Mouse (Mus musculus): Measurements from ENCODE around the gene Myof. TPM values are rescaled to one million over a fixed set of nuclear protein-coding genes. Genes with fewer than 3 reads are reported as not detected.

Gene Myof
- polyA plus RNA-seq, 1 experiment = 1.7 TPM

- H3K27me3 ChIP-seq (ENCODE audit: control insufficient read depth, insufficient read depth, low read length) = no peaks in the 10 kb centered on the region
- no peak overlapping the region for H3K4me3 ChIP-seq (ENCODE audit: control insufficient read depth, low read depth, low read length)
- peaks cover 3% of the 10 kb centered on the region for H3K4me1 ChIP-seq (ENCODE audit: control insufficient read depth, insufficient read depth, low read length)
- H3K36me3 ChIP-seq (ENCODE audit: control insufficient read depth, insufficient read depth, low read length) = no peaks in the 10 kb centered on the region
- no peak overlapping the region for H3K27ac ChIP-seq (ENCODE audit: control insufficient read depth, insufficient read depth, low read depth, low read length)
- TF ChIP-seq CTCF (IDR thresholded peaks at IDR 0.05; ENCODE audit: control insufficient read depth, insufficient read depth, insufficient replicate concordance, low read depth, low read length) (no peak), POLR2A (IDR thresholded peaks at IDR 0.05; ENCODE audit: control insufficient read depth, low read depth, low read length) (no peak)
These were observed 118.1 kb downstream of the Myof start for GRCm38 (mm10) chr19:37925323-37925722.

GRCm38 (mm10) chr19:37924266-37924665 lies 119.1 kb downstream of the Myof start:
- Histone ChIP-seq H3K27me3 (ENCODE audit: control insufficient read depth, insufficient read depth, low read length) (no peaks in the 10 kb centered on the region), H3K27ac (ENCODE audit: control insufficient read depth, insufficient read depth, low read depth, low read length) (no peak overlapping the region), H3K36me3 (ENCODE audit: control insufficient read depth, insufficient read depth, low read length) (no peaks in the 10 kb centered on the region), H3K4me3 (ENCODE audit: control insufficient read depth, low read depth, low read length) (no peak overlapping the region), H3K4me1 (ENCODE audit: control insufficient read depth, insufficient read depth, low read length) (peaks cover 3% of the 10 kb centered on the region)
- TF ChIP-seq POLR2A (IDR thresholded peaks at IDR 0.05; ENCODE audit: control insufficient read depth, low read depth, low read length) (no peak), CTCF (IDR thresholded peaks at IDR 0.05; ENCODE audit: control insufficient read depth, insufficient read depth, insufficient replicate concordance, low read depth, low read length) (no peak)

GRCm38 (mm10) chr19:37921098-37921497 lies 122.3 kb downstream of the Myof start:
- no peak overlapping the region for H3K4me3 ChIP-seq (ENCODE audit: control insufficient read depth, low read depth, low read length)
- TF ChIP-seq POLR2A (IDR thresholded peaks at IDR 0.05; ENCODE audit: control insufficient read depth, low read depth, low read length) (no peak), CTCF (IDR thresholded peaks at IDR 0.05; ENCODE audit: control insufficient read depth, insufficient read depth, insufficient replicate concordance, low read depth, low read length) (no peak)

GRCm38 (mm10) chr19:37918515-37918932 lies 124.9 kb downstream of the Myof start:
- Histone ChIP-seq H3K4me1 (ENCODE audit: control insufficient read depth, insufficient read depth, low read length) (peaks cover 3% of the 10 kb centered on the region), H3K36me3 (ENCODE audit: control insufficient read depth, insufficient read depth, low read length) (no peaks in the 10 kb centered on the region), H3K27me3 (ENCODE audit: control insufficient read depth, insufficient read depth, low read length) (no peaks in the 10 kb centered on the region), H3K4me3 (ENCODE audit: control insufficient read depth, low read depth, low read length) (no peak overlapping the region), H3K27ac (ENCODE audit: control insufficient read depth, insufficient read depth, low read depth, low read length) (no peak overlapping the region)
- TF ChIP-seq CTCF (IDR thresholded peaks at IDR 0.05; ENCODE audit: control insufficient read depth, insufficient read depth, insufficient replicate concordance, low read depth, low read length) (no peak), POLR2A (IDR thresholded peaks at IDR 0.05; ENCODE audit: control insufficient read depth, low read depth, low read length) (no peak)

More at GRCm38 (mm10) chr19:37921098-37921497, 122.3 kb downstream of the Myof start:
- Histone ChIP-seq H3K36me3 (ENCODE audit: control insufficient read depth, insufficient read depth, low read length) (no peaks in the 10 kb centered on the region), H3K4me1 (ENCODE audit: control insufficient read depth, insufficient read depth, low read length) (peaks cover 3% of the 10 kb centered on the region), H3K27me3 (ENCODE audit: control insufficient read depth, insufficient read depth, low read length) (no peaks in the 10 kb centered on the region), H3K27ac (ENCODE audit: control insufficient read depth, insufficient read depth, low read depth, low read length) (no peak overlapping the region)

- H3K4me1 ChIP-seq (ENCODE audit: control insufficient read depth, insufficient read depth, low read length) = no peaks in the 10 kb centered on the region
- no peak overlapping the region for H3K27ac ChIP-seq (ENCODE audit: control insufficient read depth, insufficient read depth, low read depth, low read length)
- TF ChIP-seq CTCF (IDR thresholded peaks at IDR 0.05; ENCODE audit: control insufficient read depth, insufficient read depth, insufficient replicate concordance, low read depth, low read length) (no peak), POLR2A (IDR thresholded peaks at IDR 0.05; ENCODE audit: control insufficient read depth, low read depth, low read length) (no peak)
- H3K36me3 ChIP-seq (ENCODE audit: control insufficient read depth, insufficient read depth, low read length) = no peaks in the 10 kb centered on the region
- no peaks in the 10 kb centered on the region for H3K27me3 ChIP-seq (ENCODE audit: control insufficient read depth, insufficient read depth, low read length)
- no peak overlapping the region for H3K4me3 ChIP-seq (ENCODE audit: control insufficient read depth, low read depth, low read length)
These were observed 129.1 kb downstream of the Myof start for GRCm38 (mm10) chr19:37914261-37914660.

- H3K36me3 ChIP-seq (ENCODE audit: control insufficient read depth, insufficient read depth, low read length) = no peaks in the 10 kb centered on the region
- no peaks in the 10 kb centered on the region for H3K4me1 ChIP-seq (ENCODE audit: control insufficient read depth, insufficient read depth, low read length)
- no peak overlapping the region for H3K27ac ChIP-seq (ENCODE audit: control insufficient read depth, insufficient read depth, low read depth, low read length)
- H3K4me3 ChIP-seq (ENCODE audit: control insufficient read depth, low read depth, low read length) = no peak overlapping the region
- H3K27me3 ChIP-seq (ENCODE audit: control insufficient read depth, insufficient read depth, low read length) = no peaks in the 10 kb centered on the region
- TF ChIP-seq CTCF (IDR thresholded peaks at IDR 0.05; ENCODE audit: control insufficient read depth, insufficient read depth, insufficient replicate concordance, low read depth, low read length) (no peak), POLR2A (IDR thresholded peaks at IDR 0.05; ENCODE audit: control insufficient read depth, low read depth, low read length) (no peak)
These were observed 130.9 kb downstream of the Myof start for GRCm38 (mm10) chr19:37912501-37912900.

- Histone ChIP-seq H3K4me3 (ENCODE audit: control insufficient read depth, low read depth, low read length) (no peak overlapping the region), H3K4me1 (ENCODE audit: control insufficient read depth, insufficient read depth, low read length) (no peaks in the 10 kb centered on the region; the same call in 1 of the 2 replicates)
These were observed 133.5 kb downstream of the Myof start for GRCm38 (mm10) chr19:37909830-37910261.

More at GRCm38 (mm10) chr19:37909830-37910261, 133.5 kb downstream of the Myof start:
- Histone ChIP-seq H3K27me3 (ENCODE audit: control insufficient read depth, insufficient read depth, low read length) (no peaks in the 10 kb centered on the region), H3K36me3 (ENCODE audit: control insufficient read depth, insufficient read depth, low read length) (no peaks in the 10 kb centered on the region), H3K27ac (ENCODE audit: control insufficient read depth, insufficient read depth, low read depth, low read length) (no peak overlapping the region)
- no peak for TF ChIP-seq POLR2A (IDR thresholded peaks at IDR 0.05; ENCODE audit: control insufficient read depth, low read depth, low read length)
- TF ChIP-seq CTCF (IDR thresholded peaks at IDR 0.05; ENCODE audit: control insufficient read depth, insufficient read depth, insufficient replicate concordance, low read depth, low read length) = no peak
